In the genomic region with DNA sequence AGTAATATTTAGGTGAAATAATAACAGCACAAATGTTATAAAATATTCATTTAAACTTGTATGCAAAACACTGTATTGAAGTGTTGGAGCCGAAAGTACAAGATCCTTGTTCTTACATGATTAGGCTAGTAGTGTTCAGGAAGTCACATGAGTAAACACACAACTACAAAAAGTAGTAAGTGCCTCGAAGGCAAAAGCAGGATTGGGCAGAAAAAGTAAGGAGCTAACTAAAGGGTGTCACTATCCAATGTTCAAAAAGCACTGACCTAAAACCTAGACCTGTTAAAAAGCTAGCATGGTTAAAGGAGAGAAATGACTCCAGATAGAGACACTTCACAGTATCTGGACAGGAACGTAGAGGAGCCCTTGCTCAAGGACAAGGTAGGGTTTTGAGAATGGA, we compare ENCODE assay signal across 8 mouse cellular contexts. TPM values are rescaled to one million over a fixed set of nuclear protein-coding genes. Genes with fewer than 3 reads are reported as not detected.
DNase-seq lines count a peak whose midpoint lies in the region; ATAC-seq lines count a peak whose summit lies in the region.

No protein-coding gene starts in this region.

- H3K4me2 ChIP-seq in heart, embryonic 15.5 days = peak overlapping the region; percentile 65
- H3K4me2 ChIP-seq in hindbrain, embryonic 14.5 days (replicated peaks) = peak overlapping the region; percentile 83
- H3K4me2 ChIP-seq in midbrain, embryonic 14.5 days (ENCODE audit: low read length) = peak overlapping the region; percentile 79

- ATAC-seq in heart, embryonic 15.5 days (replicated peaks; ENCODE audit: insufficient number of reproducible peaks, insufficient read depth, low FRiP score, low read depth) = no peak
- ATAC-seq in hindbrain, embryonic 14.5 days (ENCODE audit: low FRiP score) = no peak
- no peak for ATAC-seq in midbrain, embryonic 14.5 days (ENCODE audit: low FRiP score, low TSS enrichment)
- no peak for ATAC-seq in inflammation-experienced regulatory T-cells, adult 6 months

- H3K36me3 ChIP-seq in heart, embryonic 15.5 days = peaks cover 3% of the 10 kb centered on the region; the same call in 1 of the 2 replicates
- H3K36me3 ChIP-seq in hindbrain, embryonic 14.5 days (replicated peaks; ENCODE audit: control insufficient read depth, insufficient read depth) = peaks cover 9% of the 10 kb centered on the region
- H3K36me3 ChIP-seq in midbrain, embryonic 14.5 days (ENCODE audit: control insufficient read depth, insufficient read depth, low read length) = 0 out of 2 replicates have a peak, but pooled peaks cover 7% of the 10 kb centered on the region

- no peak for DNase-seq in heart, postnatal 25 days (ENCODE audit: low spot score)
- peak; percentile 8 for DNase-seq in MEL-GATA-1-ER (ENCODE audit: extremely low read depth, low read depth)
- no peak for DNase-seq in hindbrain, embryonic 14.5 days (ENCODE audit: low spot score)
- DNase-seq in midbrain, embryonic 14.5 days = no peak
- no peak for DNase-seq in ovary, postnatal 14 days (ENCODE audit: low spot score)
- no peak for DNase-seq in kidney, adult 8-10 months

- H3K4me3 ChIP-seq in heart, embryonic 15.5 days = peak overlapping the region; percentile 76
- peak overlapping the region; percentile 70 for H3K4me3 ChIP-seq in hindbrain, embryonic 14.5 days (replicated peaks; ENCODE audit: low read length)
- H3K4me3 ChIP-seq in midbrain, embryonic 14.5 days (replicated peaks; ENCODE audit: low read depth, low read length) = peak overlapping the region; percentile 84

- H3K27ac ChIP-seq in heart, embryonic 15.5 days = no peak overlapping the region
- no peak overlapping the region for H3K27ac ChIP-seq in hindbrain, embryonic 14.5 days
- no peak overlapping the region for H3K27ac ChIP-seq in midbrain, embryonic 14.5 days (replicated peaks; ENCODE audit: low read depth, low read length)

- H3K9me3 ChIP-seq in heart, embryonic 15.5 days (replicated peaks) = no peaks in the 10 kb centered on the region
- no peaks in the 10 kb centered on the region for H3K9me3 ChIP-seq in hindbrain, embryonic 14.5 days (ENCODE audit: control insufficient read depth, low read length)
- no peaks in the 10 kb centered on the region for H3K9me3 ChIP-seq in midbrain, embryonic 14.5 days (ENCODE audit: control insufficient read depth, low read length)

- 44% methylated on average over 3 of the region's 3 CpGs for WGBS in heart, embryonic 15.5 days
- WGBS in hindbrain, embryonic 14.5 days = 77% methylated on average over 3 of the region's 3 CpGs
- WGBS in midbrain, embryonic 14.5 days = 69% methylated on average over 3 of the region's 3 CpGs

- H3K4me1 ChIP-seq in heart, embryonic 15.5 days (replicated peaks) = peaks cover 13% of the 10 kb centered on the region
- H3K4me1 ChIP-seq in hindbrain, embryonic 14.5 days (replicated peaks; ENCODE audit: control insufficient read depth, insufficient read depth, low read length) = peaks cover 11% of the 10 kb centered on the region
- peaks cover 17% of the 10 kb centered on the region for H3K4me1 ChIP-seq in midbrain, embryonic 14.5 days (ENCODE audit: control insufficient read depth, insufficient read depth, low read length)

- H3K27me3 ChIP-seq in heart, embryonic 15.5 days = no peaks in the 10 kb centered on the region
- H3K27me3 ChIP-seq in hindbrain, embryonic 14.5 days (ENCODE audit: control insufficient read depth, insufficient read depth, low read length) = no peaks in the 10 kb centered on the region
- no peaks in the 10 kb centered on the region for H3K27me3 ChIP-seq in midbrain, embryonic 14.5 days (ENCODE audit: control insufficient read depth, insufficient read depth, low read length)

- intact Hi-C loops in heart, postnatal 25 days (cut with DNase I) = no loop called here

- peak overlapping the region; percentile 75 for H3K9ac ChIP-seq in heart, embryonic 15.5 days
- H3K9ac ChIP-seq in hindbrain, embryonic 14.5 days = peak overlapping the region; percentile 81
- no peak overlapping the region; the same call in 1 of the 2 replicates for H3K9ac ChIP-seq in midbrain, embryonic 14.5 days (replicated peaks; ENCODE audit: low read length)

RNA-seq across cellular contexts. Expression of gene Cenpk, which starts 0.9 kb away (rescaled TPM):
- polyA plus RNA-seq in heart, embryonic 15.5 days (2015; fragmentation: Nextera tagmentation; extraction: Ambion mirVana) = 36.1 and 38.9 TPM in 2 replicates
- total RNA-seq in heart, postnatal 25 days (2021) = under 1 TPM; 0.22 to 0.57 TPM
- 13.6 and 17.3 TPM in 2 replicates for polyA plus RNA-seq in hindbrain, embryonic 14.5 days (2014; fragmentation: Nextera tagmentation; extraction: Ambion mirVana)
- polyA plus RNA-seq in midbrain, embryonic 14.5 days (2014; fragmentation: Nextera tagmentation; extraction: Ambion mirVana) = 12.0 and 12.9 TPM in 2 replicates
- 10 to 100 TPM in 1 of 3 experiments, 1 to 10 TPM in 2; 4.9 to 26.3 (median 5.6) TPM for polyA plus RNA-seq in inflammation-experienced regulatory T-cells, adult 6 months (2017; shearing (Covaris generic))

RNA-seq across cellular contexts. Expression of gene Ppwd1, which starts 1.2 kb away (rescaled TPM):
- polyA plus RNA-seq in heart, embryonic 15.5 days (2015; fragmentation: Nextera tagmentation; extraction: Ambion mirVana) = 8.7 and 8.8 TPM in 2 replicates
- 1 to 10 TPM; 5.9 to 6.1 TPM for total RNA-seq in heart, postnatal 25 days (2021)
- 7.2 and 7.9 TPM in 2 replicates for polyA plus RNA-seq in hindbrain, embryonic 14.5 days (2014; fragmentation: Nextera tagmentation; extraction: Ambion mirVana)
- polyA plus RNA-seq in midbrain, embryonic 14.5 days (2014; fragmentation: Nextera tagmentation; extraction: Ambion mirVana) = 7.9 and 8.1 TPM in 2 replicates
- 10 to 100 TPM; 13.5 to 16.6 (median 15.0) TPM for polyA plus RNA-seq in inflammation-experienced regulatory T-cells, adult 6 months (2017; shearing (Covaris generic))

RNA-seq across cellular contexts. Expression of gene Trim23, which starts 48.9 kb away (rescaled TPM):
- polyA plus RNA-seq in heart, embryonic 15.5 days (2015; fragmentation: Nextera tagmentation; extraction: Ambion mirVana) = 12.9 and 13.6 TPM in 2 replicates
- 10 to 100 TPM; 19.5 to 22.2 TPM for total RNA-seq in heart, postnatal 25 days (2021)
- 42.4 and 45.8 TPM in 2 replicates for polyA plus RNA-seq in hindbrain, embryonic 14.5 days (2014; fragmentation: Nextera tagmentation; extraction: Ambion mirVana)
- polyA plus RNA-seq in midbrain, embryonic 14.5 days (2014; fragmentation: Nextera tagmentation; extraction: Ambion mirVana) = 40.1 and 42.3 TPM in 2 replicates
- polyA plus RNA-seq in inflammation-experienced regulatory T-cells, adult 6 months (2017; shearing (Covaris generic)) = 10 to 100 TPM; 24.9 to 33.2 (median 28.6) TPM

RNA-seq across cellular contexts. Expression of gene Trappc13, which starts 49.2 kb away (rescaled TPM):
- 43.7 and 44.3 TPM in 2 replicates for polyA plus RNA-seq in heart, embryonic 15.5 days (2015; fragmentation: Nextera tagmentation; extraction: Ambion mirVana)
- total RNA-seq in heart, postnatal 25 days (2021) = 10 to 100 TPM; 32.4 to 34.0 TPM
- 57.6 and 58.0 TPM in 2 replicates for polyA plus RNA-seq in hindbrain, embryonic 14.5 days (2014; fragmentation: Nextera tagmentation; extraction: Ambion mirVana)
- polyA plus RNA-seq in midbrain, embryonic 14.5 days (2014; fragmentation: Nextera tagmentation; extraction: Ambion mirVana) = 63.1 and 66.6 TPM in 2 replicates
- polyA plus RNA-seq in inflammation-experienced regulatory T-cells, adult 6 months (2017; shearing (Covaris generic)) = 10 to 100 TPM; 43.0 to 54.3 (median 50.0) TPM
